Mouse (Mus musculus): ENCODE data around the gene Pde4d.
A peak's percentile ranks its signal among the peaks of the same experiment; 100 is the strongest.

The Pde4d gene

DNA sequence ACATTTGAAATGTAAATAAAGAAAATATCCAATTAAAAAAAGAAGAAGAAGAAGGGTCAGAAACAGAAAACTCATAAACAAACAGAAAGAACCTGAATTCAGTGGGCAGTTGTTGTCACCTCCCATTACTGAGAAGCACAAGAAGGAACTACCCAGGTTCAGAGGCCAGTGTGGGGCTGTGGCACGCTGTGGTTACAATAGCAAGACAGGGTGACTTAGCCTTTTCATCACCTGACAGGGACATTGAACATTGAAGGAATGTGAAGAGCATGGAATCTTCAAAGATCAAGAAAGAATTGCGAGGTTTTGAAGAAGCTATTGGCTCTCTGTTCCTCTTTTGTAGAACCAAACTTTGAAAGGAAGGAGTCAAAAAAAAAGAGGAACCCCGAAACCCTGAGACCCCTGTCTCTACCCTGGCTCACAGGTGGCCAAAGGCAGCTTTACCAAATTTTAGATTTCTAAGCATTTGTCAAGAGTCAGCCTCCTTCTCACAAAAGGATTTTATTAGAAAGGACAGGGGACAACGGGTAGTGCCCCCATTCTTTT, 987.6 kb downstream of the Pde4d start:
- DNase-seq, result no peak

DNA sequence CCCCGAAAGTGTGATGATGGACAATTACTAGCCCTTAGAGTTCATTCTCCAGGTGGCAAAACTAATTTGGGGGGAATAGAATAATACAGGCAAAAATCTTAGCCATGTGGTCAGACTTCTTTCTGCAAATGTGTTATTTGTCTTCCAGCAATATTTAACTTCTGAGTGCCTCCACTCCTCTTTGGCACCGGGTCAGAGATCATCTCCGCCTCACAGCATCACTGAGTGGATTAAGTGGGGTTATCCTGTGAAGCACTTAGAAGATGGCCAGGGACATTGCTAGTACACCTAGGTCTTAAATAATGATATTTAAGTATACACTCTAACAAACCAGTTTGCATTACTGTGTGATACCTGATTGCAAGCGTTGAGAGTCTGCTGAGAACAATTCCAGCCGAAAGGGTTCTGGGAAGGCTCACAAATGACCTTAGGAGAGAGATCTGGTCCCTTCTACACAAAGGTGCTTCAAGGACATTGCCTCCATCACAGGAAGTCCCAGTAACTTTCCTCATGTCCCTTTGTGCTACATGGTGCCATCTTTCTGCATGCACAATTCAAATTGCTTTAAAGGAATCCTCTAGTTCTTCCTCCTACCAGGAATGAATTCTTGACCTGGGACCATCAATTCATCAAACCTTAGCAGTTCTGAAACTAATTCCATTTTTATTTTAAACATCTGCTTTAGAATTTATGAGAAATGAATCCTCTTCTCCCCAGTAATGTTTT, 989.9 kb downstream of the Pde4d start:
- no peak for DNase-seq

DNA sequence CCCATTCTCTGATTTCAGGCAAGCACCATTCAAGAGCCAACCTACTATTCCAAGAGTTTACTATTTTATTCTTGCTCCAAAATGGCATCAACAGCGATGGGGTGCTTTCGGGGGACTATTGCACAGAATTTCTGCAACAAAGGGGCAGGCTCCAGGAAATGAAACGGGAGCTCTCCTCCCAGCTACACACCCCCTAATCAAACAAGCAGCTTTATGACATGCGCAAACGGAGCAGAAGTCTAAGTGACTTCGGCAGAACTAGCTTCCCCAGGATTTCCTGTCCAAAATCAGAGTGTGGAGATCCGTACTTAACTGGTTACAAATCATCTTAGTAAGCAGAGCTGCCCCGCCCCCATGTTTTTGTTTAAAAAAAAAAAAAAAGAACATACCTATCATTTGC, 990.6 kb downstream of the Pde4d start:
- peak; percentile 86 for DNase-seq

DNA sequence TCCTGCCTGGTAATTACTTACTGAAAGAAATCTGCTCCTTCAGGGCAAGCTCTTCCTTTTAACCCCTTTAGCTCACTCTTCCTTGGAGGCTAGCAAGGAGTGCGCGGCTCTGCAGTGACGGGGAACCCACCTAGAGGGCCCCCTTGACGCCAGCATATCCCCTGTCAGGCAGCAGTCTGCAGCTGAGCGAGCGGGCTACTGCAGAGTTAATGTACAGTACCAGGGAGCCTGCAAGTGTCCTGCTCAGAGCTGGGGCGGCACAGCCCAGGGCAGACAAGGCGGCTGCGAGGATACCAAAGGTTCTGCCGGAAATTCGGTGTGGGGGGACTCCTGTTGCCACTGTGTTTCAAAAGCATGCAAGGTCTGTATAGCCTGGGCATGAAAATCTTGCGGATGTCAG, 991.1 kb downstream of the Pde4d start:
- DNase-seq, result peak; percentile 93

DNA sequence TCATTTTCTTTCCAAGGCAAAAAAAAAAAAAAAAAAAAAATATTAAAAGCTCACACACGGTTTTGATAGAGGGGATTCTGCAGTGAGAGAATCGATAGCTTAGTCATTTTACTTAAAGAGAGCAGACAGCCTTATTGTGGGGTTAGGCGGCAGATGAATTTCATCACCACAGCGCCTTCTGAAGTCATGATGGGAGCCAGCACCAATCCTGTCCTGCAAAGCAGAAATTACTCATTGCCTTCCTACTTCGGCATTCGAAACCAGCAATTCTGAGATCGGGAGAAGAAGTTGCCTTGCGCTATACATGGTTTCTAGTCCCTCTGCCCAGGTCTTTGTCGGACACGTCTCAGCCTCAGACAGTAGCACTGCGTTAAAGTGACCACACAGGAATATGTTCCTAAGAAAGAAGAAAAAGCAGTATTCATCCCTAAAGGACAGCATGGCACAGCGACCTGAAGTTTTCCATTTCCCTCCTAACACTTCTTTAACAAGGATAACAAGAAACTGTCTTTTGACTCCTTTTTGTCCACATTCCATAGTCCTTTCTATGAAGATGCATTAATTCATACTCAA, 991.7 kb downstream of the Pde4d start:
- peak; percentile 32 for DNase-seq

DNA sequence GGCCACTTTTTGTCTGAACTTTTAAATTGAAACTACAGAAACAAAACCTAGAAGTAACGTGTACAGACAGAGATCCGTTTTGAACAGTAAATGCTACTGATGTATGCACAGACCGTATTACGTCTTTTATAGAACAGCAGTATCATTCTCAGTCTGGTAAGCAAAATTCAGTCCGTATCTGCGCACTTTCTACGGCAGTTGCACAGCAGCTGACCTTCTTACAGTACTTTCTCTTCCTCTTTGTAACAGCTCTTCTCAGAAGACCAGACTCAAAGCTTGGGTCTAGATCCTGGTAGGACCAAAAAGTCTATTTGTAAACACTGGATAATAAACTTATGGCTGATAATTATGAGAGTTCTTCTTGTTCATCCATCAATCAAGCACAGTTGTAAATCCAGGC, 996.4 kb downstream of the Pde4d start:
- no peak for DNase-seq

DNA sequence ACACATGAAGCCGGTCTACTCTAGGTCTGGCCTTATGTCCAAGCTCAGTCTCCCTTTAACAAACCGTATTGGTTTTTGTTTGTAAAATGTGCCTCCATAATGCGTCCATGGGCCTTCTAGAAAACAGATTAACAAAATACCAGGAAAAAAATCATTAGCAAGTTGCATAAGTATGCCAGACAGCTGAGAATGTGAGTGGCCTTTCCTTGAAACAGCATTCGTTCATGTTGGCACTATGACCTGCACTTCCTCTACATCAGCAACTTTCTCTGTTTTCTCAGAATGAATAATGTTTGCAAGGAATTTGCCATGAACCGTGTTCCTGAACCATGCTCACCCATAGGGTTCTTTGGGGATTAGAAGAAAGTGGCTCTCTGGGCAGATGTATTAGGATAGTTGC, 998.4 kb downstream of the Pde4d start:
- no peak for DNase-seq

DNA sequence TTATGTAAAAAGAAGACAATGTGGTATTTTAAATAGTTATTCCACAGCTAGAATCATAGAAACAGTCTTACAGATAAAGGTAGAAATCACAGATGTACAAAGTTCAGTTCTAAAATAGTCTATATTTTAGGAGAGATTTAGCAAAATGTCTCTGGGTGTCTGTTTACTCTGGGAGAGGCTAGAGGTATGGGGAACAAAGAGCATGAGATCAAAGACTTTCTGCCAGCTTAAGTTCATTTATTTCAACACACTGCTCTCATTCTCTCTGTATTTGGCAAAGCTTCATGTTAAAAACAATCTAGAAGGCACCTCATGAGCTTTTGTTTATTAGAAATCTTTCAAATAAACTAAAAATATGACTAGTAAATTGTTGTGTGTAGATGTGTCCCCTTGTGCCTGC, 1024.6 kb downstream of the Pde4d start:
- DNase-seq, result no peak

DNA sequence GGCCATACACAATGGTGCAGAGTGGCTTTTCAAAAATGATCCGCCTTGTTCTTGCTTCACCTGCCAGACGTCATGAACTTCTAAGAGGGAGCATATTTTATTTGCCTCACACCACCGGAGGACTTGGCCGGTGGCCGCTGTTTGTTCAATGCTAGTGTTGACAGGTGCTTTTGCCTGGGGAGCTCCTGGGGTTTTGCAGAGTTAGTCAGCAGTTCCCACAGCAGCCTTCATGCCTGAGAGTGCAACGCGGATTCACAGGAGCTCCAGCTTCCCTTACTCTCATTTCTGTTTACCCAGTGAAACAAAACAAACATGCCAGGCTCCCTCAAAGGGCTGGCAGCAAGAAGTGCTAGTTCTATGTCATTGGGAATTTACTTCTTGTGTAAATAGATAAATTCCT, 1031.7 kb downstream of the Pde4d start:
- DNase-seq, result no peak

DNA sequence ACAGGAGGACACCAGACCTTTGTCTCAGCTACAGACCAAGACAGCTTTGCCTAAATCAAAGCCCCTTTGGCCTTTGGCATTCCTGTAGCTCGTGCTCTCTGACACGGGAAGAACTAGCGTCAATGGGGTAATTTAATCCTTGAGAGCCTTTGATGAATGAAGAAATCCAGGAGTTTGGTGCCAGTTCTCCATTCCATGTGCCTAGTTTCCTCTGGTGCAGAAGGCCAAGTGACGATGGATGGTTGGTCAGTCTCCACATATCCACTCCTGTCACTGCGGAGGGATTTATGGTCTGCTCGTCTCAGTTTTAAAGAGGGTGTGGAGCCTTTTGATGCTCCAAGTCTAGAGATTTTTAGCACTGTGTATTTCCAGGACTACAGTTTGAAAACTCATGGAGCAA, 1036.4 kb downstream of the Pde4d start:
- DNase-seq, result no peak

DNA sequence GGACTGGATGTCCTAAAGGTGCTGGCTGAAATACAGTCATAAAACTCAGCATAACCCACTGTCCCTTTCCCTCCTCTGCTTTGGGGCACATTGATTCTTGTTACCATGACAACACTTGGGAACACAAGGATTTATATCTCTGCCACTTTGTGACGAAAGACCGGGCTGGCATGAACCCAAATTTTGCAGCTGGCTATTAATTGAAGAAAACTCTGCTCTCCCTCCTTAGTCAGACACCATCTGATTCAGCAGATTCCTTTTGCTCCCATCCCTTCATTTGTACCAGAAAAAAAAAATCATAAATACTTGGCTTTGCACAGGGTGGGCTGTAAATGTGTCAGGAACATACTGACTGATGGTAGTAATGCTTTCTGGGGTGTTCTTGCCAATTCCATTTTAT, 1037.6 kb downstream of the Pde4d start:
- DNase-seq, result peak; percentile 69

DNA sequence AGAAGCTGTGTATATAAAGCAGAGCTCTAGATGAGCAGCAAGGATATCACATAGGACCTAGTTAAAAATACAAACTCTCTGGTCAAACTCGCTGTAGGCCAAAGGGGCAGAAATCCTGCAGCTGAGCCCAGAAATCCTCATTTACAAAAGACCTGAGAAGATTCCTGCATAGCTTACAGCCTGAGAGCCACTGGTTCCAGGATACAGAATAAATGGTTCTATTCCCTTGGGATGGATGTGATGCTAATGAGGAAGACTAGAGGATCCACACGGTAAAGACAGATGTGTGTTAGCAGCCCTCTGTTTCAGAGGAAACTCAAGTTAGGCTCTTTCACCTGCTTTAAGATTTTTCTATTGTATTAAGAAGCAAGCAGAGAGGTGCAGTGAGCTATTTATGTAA, 1041.1 kb downstream of the Pde4d start:
- no peak for DNase-seq

DNA sequence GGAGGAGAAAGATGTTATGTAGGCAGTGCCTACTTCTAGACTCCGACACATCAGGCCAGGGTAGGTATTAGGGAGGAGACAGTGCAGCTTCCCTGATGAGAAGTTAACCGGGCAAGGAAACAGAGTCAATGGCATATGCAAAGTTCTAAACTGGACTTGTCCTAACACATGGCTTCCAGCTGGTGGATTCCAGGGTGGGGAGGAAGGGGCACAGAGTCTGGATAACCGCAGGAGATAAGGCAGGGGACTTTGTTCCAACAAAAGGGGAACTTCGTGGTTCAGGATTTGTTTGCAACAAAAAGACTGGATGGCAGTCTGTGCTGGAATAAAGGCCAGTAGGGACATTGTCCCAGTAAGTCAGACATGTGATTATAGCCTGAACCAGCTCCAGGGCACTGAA, 1042.1 kb downstream of the Pde4d start:
- no peak for DNase-seq

DNA sequence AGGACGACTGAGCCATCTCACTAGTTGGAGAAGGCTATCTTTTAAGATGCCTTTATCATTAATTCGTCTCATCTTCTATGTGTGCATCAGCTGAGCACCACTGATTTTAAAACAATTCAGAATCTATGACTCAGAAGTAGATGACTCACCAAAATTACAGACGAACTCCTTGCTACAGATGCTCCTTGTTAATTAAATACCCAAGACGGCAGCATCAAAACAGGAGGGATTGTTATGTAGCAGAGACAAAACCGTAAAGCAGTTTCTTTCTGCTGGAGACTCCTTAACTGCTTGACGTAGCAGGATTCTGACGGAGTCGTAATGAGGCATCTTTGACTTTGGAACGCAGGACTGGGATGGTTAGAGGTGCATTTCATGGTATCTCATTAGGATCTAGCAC, 1050.6 kb downstream of the Pde4d start:
- no peak for DNase-seq

DNA sequence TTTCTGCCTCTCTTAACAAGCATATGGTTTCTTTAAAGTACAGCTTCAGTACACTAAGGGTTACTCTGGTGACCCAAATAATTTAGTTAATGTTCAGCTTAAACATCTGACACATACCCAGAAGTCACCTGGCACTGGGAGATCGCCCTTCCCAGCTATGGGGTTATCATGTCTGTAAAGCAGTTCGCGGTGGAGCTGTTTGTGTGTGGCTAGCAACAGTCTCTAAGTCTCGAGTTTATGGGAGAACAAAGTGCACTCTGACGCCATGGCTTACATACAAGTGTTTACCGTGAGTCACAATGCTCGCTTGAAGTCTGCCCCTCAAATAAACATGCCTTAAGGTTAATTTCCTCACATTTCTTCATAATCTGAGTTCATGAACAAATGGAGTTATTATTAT, 1053.0 kb downstream of the Pde4d start:
- no peak for DNase-seq

DNA sequence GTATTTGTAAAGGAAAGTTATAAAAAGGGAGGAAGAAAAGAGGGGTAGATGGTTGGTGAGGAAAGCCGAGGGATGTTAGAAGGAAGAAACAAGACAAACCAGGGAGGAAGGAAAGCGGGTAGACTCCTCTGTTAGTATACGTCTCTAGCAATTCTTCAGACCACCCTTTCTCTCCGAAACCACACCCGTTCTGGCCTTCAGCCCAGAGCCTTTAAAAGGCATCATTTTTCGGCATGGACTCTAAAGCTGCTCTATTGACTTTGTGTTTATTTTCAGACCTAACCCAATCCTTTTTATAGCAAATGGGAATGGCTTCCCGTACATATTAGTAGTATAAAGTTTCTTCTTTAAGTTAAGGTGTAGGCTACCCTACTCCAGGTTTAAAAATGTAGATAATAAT, 1057.0 kb downstream of the Pde4d start:
- no peak for DNase-seq

DNA sequence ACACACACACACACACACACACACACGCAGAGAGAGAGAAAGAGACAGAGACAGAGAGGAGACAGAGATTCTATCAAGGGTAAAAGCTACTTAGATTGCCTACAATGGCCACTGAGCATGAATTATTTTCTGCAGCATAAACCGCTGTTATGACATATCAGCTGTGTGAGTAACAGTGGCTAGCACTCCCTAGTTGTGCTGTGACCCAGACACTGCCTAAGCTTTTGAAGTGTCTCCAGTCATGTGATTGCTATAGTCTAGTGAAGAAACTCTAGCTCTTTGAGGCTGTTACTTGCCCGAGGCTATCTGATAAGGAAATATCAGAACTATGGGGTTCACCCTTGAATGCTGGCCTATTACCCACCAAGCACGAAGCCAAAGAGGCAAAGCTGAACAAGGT, 1058.7 kb downstream of the Pde4d start:
- DNase-seq, result no peak

DNA sequence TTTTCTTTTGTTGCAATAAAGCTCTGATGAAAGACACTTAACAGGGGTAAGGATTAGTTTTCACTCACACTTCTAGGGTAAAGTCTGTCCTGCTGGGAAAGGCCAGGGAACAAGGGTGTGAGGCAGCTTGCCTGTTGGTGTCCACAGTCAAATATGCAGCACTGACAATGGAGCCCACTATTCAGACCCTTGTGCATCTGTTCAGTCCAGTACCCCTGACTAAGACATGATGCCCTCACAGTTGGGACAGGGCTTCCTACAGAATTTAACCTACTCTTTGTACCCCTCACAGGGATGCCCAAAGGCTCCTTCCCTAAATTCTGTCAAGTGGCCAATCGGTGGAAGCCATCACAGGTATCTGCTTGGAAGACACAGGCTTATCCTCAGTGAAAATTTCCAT, 1068.4 kb downstream of the Pde4d start:
- no peak for DNase-seq

DNA sequence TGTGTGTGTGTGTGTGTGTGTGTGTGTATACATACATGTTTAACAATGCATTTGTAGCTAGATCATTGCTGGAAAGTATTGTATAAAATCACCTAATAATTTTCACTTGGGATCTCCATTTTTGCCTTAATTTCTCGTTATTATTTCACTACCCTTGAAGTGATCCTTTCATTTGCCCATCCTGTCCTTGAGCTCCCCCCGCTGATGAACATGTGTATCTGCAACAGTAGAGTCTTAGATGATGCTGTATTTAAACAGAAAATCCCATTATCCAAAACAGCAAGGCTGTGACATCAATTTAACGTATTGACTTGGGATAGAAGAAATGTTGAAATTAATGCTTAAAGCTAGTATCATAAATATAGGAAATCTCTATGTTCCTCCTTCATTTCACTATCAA, 1069.7 kb downstream of the Pde4d start:
- no peak for DNase-seq

DNA sequence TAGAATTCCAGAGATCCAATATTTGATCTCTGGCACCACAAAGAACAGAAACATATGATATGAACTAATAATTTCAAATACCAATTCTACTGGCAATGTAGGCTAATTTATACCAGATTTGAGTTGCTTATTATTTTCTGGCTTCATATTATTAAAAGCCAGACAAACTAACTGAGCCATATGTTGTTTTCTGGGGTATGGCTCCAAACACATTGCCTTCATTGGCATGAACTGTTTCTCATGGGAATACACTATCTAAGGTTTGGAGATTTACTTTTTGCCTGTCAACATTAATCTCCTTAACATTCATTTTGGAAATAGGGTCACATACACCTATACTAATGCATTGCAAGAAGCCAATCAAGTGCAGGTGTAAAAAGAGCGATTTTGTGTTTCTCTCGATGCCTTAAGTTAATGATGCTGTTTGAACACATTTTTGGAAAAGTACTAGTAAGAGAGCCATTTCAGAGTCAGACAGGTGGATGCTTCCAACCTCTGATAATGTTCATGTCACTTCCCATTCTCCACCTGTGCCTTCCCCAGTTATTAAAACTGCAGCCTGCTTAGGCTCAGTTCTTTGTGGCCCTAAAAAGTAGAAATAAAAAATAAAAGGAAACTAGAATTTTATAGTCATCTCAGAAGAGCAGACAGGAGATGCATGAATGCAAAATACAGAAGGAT, 1070.4 kb downstream of the Pde4d start:
- DNase-seq, result no peak

DNA sequence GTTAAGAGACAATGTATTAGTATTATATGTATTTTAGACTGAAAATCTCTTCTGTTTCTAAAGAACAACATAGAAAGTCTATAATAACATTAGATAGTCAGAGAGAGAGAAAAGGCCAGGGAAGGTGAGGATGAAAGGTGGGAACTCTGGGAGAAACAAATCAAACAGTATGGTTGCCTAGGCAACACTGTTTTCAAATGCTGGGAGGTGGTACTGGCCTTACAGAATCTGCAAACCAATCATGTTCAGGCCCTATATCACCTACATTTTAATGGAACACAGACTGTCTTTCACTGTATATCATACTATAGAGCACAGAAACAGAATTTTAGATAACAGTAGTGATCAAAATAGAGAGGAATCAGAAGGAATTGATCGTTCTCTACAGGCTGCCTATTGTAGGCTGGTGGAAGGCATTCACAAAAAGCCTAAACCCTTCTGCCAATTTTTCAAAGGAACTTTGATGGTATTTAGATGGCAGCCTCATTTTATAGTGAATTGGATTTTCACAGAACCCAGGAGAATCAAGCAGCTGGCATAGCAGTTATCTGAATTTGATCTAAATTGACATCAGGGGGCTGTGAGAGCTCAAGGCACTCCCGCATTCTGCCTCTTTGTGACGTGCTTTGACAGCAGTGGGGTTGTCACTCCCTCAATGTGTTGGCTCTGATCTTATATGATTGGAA, 1084.2 kb downstream of the Pde4d start:
- DNase-seq, result peak; percentile 45

DNA sequence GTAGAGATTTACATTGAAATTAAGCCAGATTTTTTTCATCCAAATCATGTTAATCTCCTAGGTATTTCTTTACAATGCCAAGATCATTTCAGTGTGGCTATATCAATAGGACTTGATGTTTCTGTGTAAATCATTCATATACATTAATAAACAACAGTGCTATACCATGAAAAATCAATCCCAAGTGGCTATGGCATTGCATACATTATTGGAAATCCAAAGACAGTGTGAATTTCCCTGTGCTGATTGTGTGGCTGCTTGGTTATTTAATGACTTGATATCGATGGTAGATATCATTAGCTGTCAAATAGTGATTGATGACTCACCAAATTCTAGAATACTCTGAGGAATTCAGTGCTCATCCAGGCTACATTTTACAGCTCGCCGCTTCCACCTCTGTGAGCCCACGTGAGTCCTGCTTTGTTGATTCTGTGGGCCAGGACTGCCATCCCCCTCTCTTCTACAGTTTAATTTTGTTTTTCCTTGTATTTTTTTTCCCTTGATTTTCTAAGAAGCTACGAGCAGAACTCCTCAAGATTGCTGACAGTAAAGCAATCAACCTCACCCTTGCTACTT, 1085.0 kb downstream of the Pde4d start:
- no peak for DNase-seq

DNA sequence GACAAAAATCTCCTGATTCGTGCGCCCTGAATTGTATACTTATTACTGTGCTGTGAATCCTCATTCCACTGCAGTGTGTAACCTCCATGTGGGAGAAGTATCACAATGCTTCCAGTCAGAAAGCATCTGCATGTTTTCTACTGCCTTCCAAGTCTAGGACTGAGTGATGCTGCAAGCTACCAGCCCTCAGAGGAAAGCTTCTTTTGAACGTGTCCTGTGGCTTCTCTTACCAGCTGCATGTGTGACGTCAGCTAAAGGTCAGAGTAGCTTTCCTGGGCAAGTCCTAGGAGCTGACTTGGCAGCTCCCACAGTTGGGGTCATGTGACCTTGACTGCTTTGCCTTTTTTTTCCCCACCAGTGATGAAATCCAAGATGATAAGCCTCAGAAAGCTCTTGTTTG, 1086.9 kb downstream of the Pde4d start:
- DNase-seq, result no peak
